Mouse (Mus musculus): ENCODE data around the gene Xlr5c. TPM values are rescaled to one million over a fixed set of nuclear protein-coding genes. Genes with fewer than 3 reads are reported as not detected.
"Not testable (repeated sequence)": the region's sequence is repeated elsewhere in the genome, so short reads cannot be mapped to it uniquely, and the experiment has no call there.

Gene Xlr5c
- not detected for total RNA-seq (2018; cell fraction: chromatin; rRNA removed)
- not detected for total RNA-seq (2018; cell fraction: cytosol; rRNA removed)
- total RNA-seq (2018; cell fraction: nucleus; rRNA removed): not detected
- not detected in 3 replicates for polyA plus RNA-seq (2018)

GRCm38 (mm10) chrX:73292876-73293275, at the start of gene Xlr5c, which contains the start of gene Xlr5a:
Gene Xlr5c, minus strand, starts transcription at chrX:73292976.
Gene Xlr5a, minus strand, starts transcription at chrX:73292976.
- H3K27ac ChIP-seq; H3K36me3 ChIP-seq (ENCODE audit: inconsistent target); H3K4me3 ChIP-seq (ENCODE audit: inconsistent target); H3K79me2 ChIP-seq (ENCODE audit: inconsistent target): not testable (repeated sequence)
- WGBS (ENCODE audit: missing documents): no CpG with 5 or more reads among the region's 17 CpGs

GRCm38 (mm10) chrX:73342483-73342895, 49.7 kb upstream of the Xlr5c start, which contains the start of gene Zfp275:
Gene Zfp275, plus strand, starts transcription at chrX:73342621.
- H3K79me2 ChIP-seq (ENCODE audit: inconsistent target): peaks cover 30% of the 10 kb centered on the region; the same call in 1 of the 2 replicates
- peak within 1 kb of the TSS; percentile 34 for H3K27ac ChIP-seq
- H3K4me3 ChIP-seq (ENCODE audit: inconsistent target): peak within 1 kb of the TSS; percentile 64
- H3K36me3 ChIP-seq (ENCODE audit: inconsistent target): no peaks in the 10 kb centered on the region
- 30% methylated on average over 34 of the region's 37 CpGs for WGBS (ENCODE audit: missing documents)

GRCm38 (mm10) chrX:73342068-73342467, 49.3 kb upstream of the Xlr5c start:
- 63% methylated on average over 3 of the region's 3 CpGs for WGBS (ENCODE audit: missing documents)
- Histone ChIP-seq H3K79me2 (ENCODE audit: inconsistent target) (peaks cover 26% of the 10 kb centered on the region; the same call in 1 of the 2 replicates), H3K4me3 (ENCODE audit: inconsistent target) (no peak overlapping the region), H3K36me3 (ENCODE audit: inconsistent target) (no peaks in the 10 kb centered on the region), H3K27ac (no peak overlapping the region)

GRCm38 (mm10) chrX:73341473-73341872, 48.7 kb upstream of the Xlr5c start:
- H3K79me2 ChIP-seq (ENCODE audit: inconsistent target): peaks cover 25% of the 10 kb centered on the region; the same call in 1 of the 2 replicates
- no peaks in the 10 kb centered on the region for H3K36me3 ChIP-seq (ENCODE audit: inconsistent target)
- WGBS (ENCODE audit: missing documents): 29% methylated on average over 1 of the region's 1 CpGs
- no peak overlapping the region for H3K27ac ChIP-seq
- H3K4me3 ChIP-seq (ENCODE audit: inconsistent target): no peak overlapping the region

- Histone ChIP-seq H3K36me3 (ENCODE audit: inconsistent target) (no peaks in the 10 kb centered on the region), H3K79me2 (ENCODE audit: inconsistent target) (no peaks in the 10 kb centered on the region), H3K4me3 (ENCODE audit: inconsistent target) (no peak within 1 kb of the TSS), H3K27ac (no peak within 1 kb of the TSS)
- 88% methylated on average over 4 of the region's 4 CpGs for WGBS (ENCODE audit: missing documents)
Measured at GRCm38 (mm10) chrX:73336740-73337139, 44.0 kb upstream of the Xlr5c start, which contains the start of gene Gm45015. Gene Gm45015, minus strand, starts transcription at chrX:73336840.

GRCm38 (mm10) chrX:73333548-73333947, 40.8 kb upstream of the Xlr5c start:
- Histone ChIP-seq H3K27ac (no peak overlapping the region), H3K4me3 (ENCODE audit: inconsistent target) (no peak overlapping the region), H3K79me2 (ENCODE audit: inconsistent target) (no peaks in the 10 kb centered on the region), H3K36me3 (ENCODE audit: inconsistent target) (no peaks in the 10 kb centered on the region)

- Histone ChIP-seq H3K36me3 (ENCODE audit: inconsistent target) (no peaks in the 10 kb centered on the region), H3K79me2 (ENCODE audit: inconsistent target) (no peaks in the 10 kb centered on the region), H3K4me3 (ENCODE audit: inconsistent target) (no peak overlapping the region), H3K27ac (no peak overlapping the region)
- 70% methylated on average over 2 of the region's 2 CpGs for WGBS (ENCODE audit: missing documents)
Measured at GRCm38 (mm10) chrX:73327215-73327614, 34.4 kb upstream of the Xlr5c start.

- Histone ChIP-seq H3K36me3 (ENCODE audit: inconsistent target) (no peaks in the 10 kb centered on the region), H3K27ac (no peak overlapping the region), H3K4me3 (ENCODE audit: inconsistent target) (no peak overlapping the region), H3K79me2 (ENCODE audit: inconsistent target) (no peaks in the 10 kb centered on the region)
- WGBS (ENCODE audit: missing documents): 71% methylated on average over 3 of the region's 3 CpGs
Measured at GRCm38 (mm10) chrX:73321029-73321428, 28.3 kb upstream of the Xlr5c start.

GRCm38 (mm10) chrX:73312522-73312921, 19.7 kb upstream of the Xlr5c start:
- no peak overlapping the region for H3K4me3 ChIP-seq (ENCODE audit: inconsistent target)
- WGBS (ENCODE audit: missing documents): 25% methylated on average over 3 of the region's 3 CpGs
- no peak overlapping the region for H3K27ac ChIP-seq
- H3K79me2 ChIP-seq (ENCODE audit: inconsistent target): no peaks in the 10 kb centered on the region
- H3K36me3 ChIP-seq (ENCODE audit: inconsistent target): no peaks in the 10 kb centered on the region

- H3K4me3 ChIP-seq (ENCODE audit: inconsistent target): not testable (repeated sequence)
Measured at GRCm38 (mm10) chrX:73295745-73296144, 3.0 kb upstream of the Xlr5c start.

GRCm38 (mm10) chrX:73265270-73265669, 27.5 kb downstream of the Xlr5c start, which contains the start of gene Xlr3c:
Gene Xlr3c, minus strand, starts transcription at chrX:73265390.
- not testable (repeated sequence) for H3K79me2 ChIP-seq (ENCODE audit: inconsistent target); H3K27ac ChIP-seq; H3K4me3 ChIP-seq (ENCODE audit: inconsistent target); H3K36me3 ChIP-seq (ENCODE audit: inconsistent target)
- WGBS (ENCODE audit: missing documents): 90% methylated on average over 6 of the region's 14 CpGs

More at GRCm38 (mm10) chrX:73295745-73296144, 3.0 kb upstream of the Xlr5c start:
- H3K27ac ChIP-seq; H3K79me2 ChIP-seq (ENCODE audit: inconsistent target); H3K36me3 ChIP-seq (ENCODE audit: inconsistent target): not testable (repeated sequence)
- 83% methylated on average over 4 of the region's 10 CpGs for WGBS (ENCODE audit: missing documents)

- not testable (repeated sequence) for H3K27ac ChIP-seq; H3K36me3 ChIP-seq (ENCODE audit: inconsistent target); H3K79me2 ChIP-seq (ENCODE audit: inconsistent target); H3K4me3 ChIP-seq (ENCODE audit: inconsistent target)
- WGBS (ENCODE audit: missing documents): 67% methylated on average over 1 of the region's 2 CpGs
Measured at GRCm38 (mm10) chrX:73262428-73262827, 30.3 kb downstream of the Xlr5c start.

- H3K4me3 ChIP-seq (ENCODE audit: inconsistent target); H3K27ac ChIP-seq; H3K79me2 ChIP-seq (ENCODE audit: inconsistent target); H3K36me3 ChIP-seq (ENCODE audit: inconsistent target): not testable (repeated sequence)
- no CpG with 5 or more reads among the region's 14 CpGs for WGBS (ENCODE audit: missing documents)
Measured at GRCm38 (mm10) chrX:73242821-73243325, 49.9 kb downstream of the Xlr5c start, which contains the start of gene Xlr4c. Gene Xlr4c, minus strand, starts transcription at chrX:73243130.

Data from macrophage (primary cell).